Comparison of ENCODE assay signal across 11 mouse cellular contexts in genomic region chr10:127269036-127269435, GRCm38 (mm10). TPM values are rescaled to one million over a fixed set of nuclear protein-coding genes. Genes with fewer than 3 reads are reported as not detected.
DNase-seq lines count a peak whose midpoint lies in the region; ATAC-seq and TF ChIP-seq lines count a peak whose summit lies in the region.
"Had no signal": no experiment of that assay in that cellular context is flagged by ENCODE, and none has a peak within 500 bp of the region (broad histone marks: within the 10 kb centered on the region; RNA-seq: fewer than 3 reads in every experiment).

No protein-coding gene starts in this region.

- TF ChIP-seq CTCF in cerebellum, adult 2 months (IDR thresholded peaks at IDR 0.05; ENCODE audit: borderline replicate concordance, insufficient read depth, low read depth, low read length), result no peak
- TF ChIP-seq CTCF in heart, adult 2 months (IDR thresholded peaks at IDR 0.05), result no peak
- no peak for TF ChIP-seq CTCF in E14TG2a.4 (conservative IDR thresholded peaks at IDR 0.05; ENCODE audit: low read length)

- ATAC-seq in cerebellum, adult (ENCODE audit: insufficient number of reproducible peaks, low FRiP score, low TSS enrichment), result no peak
- ATAC-seq in kidney, embryonic 14.5 days (ENCODE audit: low FRiP score, low TSS enrichment), result no peak
- ATAC-seq in kidney, embryonic 15.5 days (replicated peaks; ENCODE audit: low FRiP score), result no peak

- TF ChIP-seq EP300 in heart, adult 2 months (IDR thresholded peaks at IDR 0.05; ENCODE audit: insufficient read depth, low read depth, low read length), result no peak

- intact Hi-C loops in heart, adult 2 months (cut with DNase I), result no loop called here

- H3K4me1 ChIP-seq in cerebellum, adult 2 months (ENCODE audit: control insufficient read depth, insufficient read depth, low read length), result peaks cover 18% of the 10 kb centered on the region
- H3K4me1 ChIP-seq in heart, adult 2 months (ENCODE audit: control insufficient read depth, insufficient read depth, low read length), result peaks cover 17% of the 10 kb centered on the region
- H3K4me1 ChIP-seq in kidney, embryonic 14.5 days (ENCODE audit: control insufficient read depth, insufficient read depth, low read length), result peaks cover 6% of the 10 kb centered on the region; the same call in 1 of the 2 replicates
- H3K4me1 ChIP-seq in kidney, embryonic 15.5 days, result peaks cover 20% of the 10 kb centered on the region
- H3K4me1 ChIP-seq in E14TG2a.4 (replicated peaks; ENCODE audit: low read depth, low read length), result peaks cover 93% of the 10 kb centered on the region

- H3K27me3 ChIP-seq in cerebellum, adult 2 months (ENCODE audit: control insufficient read depth, insufficient read depth, low read length), result no peaks in the 10 kb centered on the region
- H3K27me3 ChIP-seq in heart, adult 2 months (ENCODE audit: control insufficient read depth, insufficient read depth, low read length), result no peaks in the 10 kb centered on the region
- peaks cover 6% of the 10 kb centered on the region for H3K27me3 ChIP-seq in kidney, embryonic 14.5 days (ENCODE audit: control insufficient read depth, insufficient read depth, low read length)
- H3K27me3 ChIP-seq in kidney, embryonic 15.5 days, result peaks cover 12% of the 10 kb centered on the region
- no peaks in the 10 kb centered on the region for H3K27me3 ChIP-seq in E14TG2a.4 (ENCODE audit: insufficient read depth, low read length)

- peak overlapping the region; percentile 38; the same call in 1 of the 2 replicates for H3K27ac ChIP-seq in cerebellum, adult 2 months (ENCODE audit: insufficient read depth, low read length)
- H3K27ac ChIP-seq in heart, adult 2 months, result peak overlapping the region; percentile 26; the same call in 1 of the 2 replicates
- no peak overlapping the region for H3K27ac ChIP-seq in kidney, embryonic 14.5 days (ENCODE audit: low read depth, low read length)
- no peak overlapping the region for H3K27ac ChIP-seq in kidney, embryonic 15.5 days

- DNase-seq in cerebellum, adult 2 months, result peak; percentile 60 to 66
- peak in 1 of 2 experiments; percentile 32 for DNase-seq in heart, adult 2 months
- DNase-seq in heart, adult 18-20 months, result no peak
- no peak for DNase-seq in thymus, postnatal 14 days
- DNase-seq: kidney, postnatal 4 days; thymus, adult 2 months had no signal

- 0 out of 2 replicates have a peak overlapping the region, but pooled peaks have one; percentile 4 for H3K9ac ChIP-seq in heart, adult 2 months (ENCODE audit: low read depth, low read length)
- H3K9ac ChIP-seq in kidney, embryonic 14.5 days (ENCODE audit: low read depth, low read length), result 0 out of 2 replicates have a peak overlapping the region, but pooled peaks have one; percentile 18
- H3K9ac ChIP-seq in kidney, embryonic 15.5 days, result no peak overlapping the region
- H3K9ac ChIP-seq: liver, embryonic 14.5 days had no signal

- no peak overlapping the region for H3K4me3 ChIP-seq in cerebellum, adult 2 months (replicated peaks; ENCODE audit: insufficient read depth, low read depth, low read length)
- no peak overlapping the region for H3K4me3 ChIP-seq in heart, adult 2 months
- H3K4me3 ChIP-seq in kidney, embryonic 14.5 days (ENCODE audit: low read length), result no peak overlapping the region
- no peak overlapping the region for H3K4me3 ChIP-seq in kidney, embryonic 15.5 days (replicated peaks)
- peak overlapping the region; percentile 24; the same call in 1 of the 2 replicates for H3K4me3 ChIP-seq in E14TG2a.4 (replicated peaks; ENCODE audit: low read length)

- no peak overlapping the region for H3K4me2 ChIP-seq in kidney, embryonic 14.5 days (replicated peaks; ENCODE audit: low read depth, low read length)
- no peak overlapping the region for H3K4me2 ChIP-seq in kidney, embryonic 15.5 days

- H3K9me3 ChIP-seq in kidney, embryonic 14.5 days (ENCODE audit: control insufficient read depth, low read length), result no peaks in the 10 kb centered on the region
- no peaks in the 10 kb centered on the region for H3K9me3 ChIP-seq in kidney, embryonic 15.5 days (replicated peaks)
- H3K9me3 ChIP-seq in E14TG2a.4 (ENCODE audit: low read length), result no peaks in the 10 kb centered on the region

- H3K79me2 ChIP-seq in heart, adult 2 months (replicated peaks; ENCODE audit: control insufficient read depth, insufficient read depth, low read length), result peaks cover 6% of the 10 kb centered on the region

- TF ChIP-seq POLR2A in cerebellum, adult 2 months (IDR thresholded peaks at IDR 0.05; ENCODE audit: borderline replicate concordance, insufficient read depth, low read length), result no peak
- TF ChIP-seq POLR2A in heart, adult 2 months (IDR thresholded peaks at IDR 0.05; ENCODE audit: insufficient read depth, low read depth, low read length), result no peak

- 10% methylated on average over 12 of the region's 12 CpGs for WGBS in cerebellum, adult 2 months
- WGBS in heart, adult 2 months, result 40% methylated on average over 12 of the region's 12 CpGs
- WGBS in kidney, embryonic 14.5 days, result 82% methylated on average over 12 of the region's 12 CpGs
- WGBS in kidney, embryonic 15.5 days, result 84% methylated on average over 12 of the region's 12 CpGs

- H3K36me3 ChIP-seq in heart, adult 2 months (ENCODE audit: control insufficient read depth, insufficient read depth, low read length), result peaks cover 7% of the 10 kb centered on the region
- peaks cover 45% of the 10 kb centered on the region for H3K36me3 ChIP-seq in kidney, embryonic 14.5 days (ENCODE audit: control insufficient read depth, insufficient read depth, low read length)
- H3K36me3 ChIP-seq in kidney, embryonic 15.5 days, result peaks cover 57% of the 10 kb centered on the region
- H3K36me3 ChIP-seq in E14TG2a.4 (ENCODE audit: insufficient read depth, low read length), result peaks cover 66% of the 10 kb centered on the region

RNA-seq across cellular contexts. Expression of gene Dctn2, which starts 2.9 kb away (rescaled TPM):
- 322 and 328 TPM in 2 replicates for polyA plus RNA-seq in cerebellum, adult 2 months (2012; rRNA removed)
- 100 to 1,000 TPM; 123 to 135 TPM for total RNA-seq in heart, adult 2 months (2021)
- polyA plus RNA-seq in heart, adult 2 months (2012; rRNA removed), result 139 and 167 TPM in 2 replicates
- 100 to 1,000 TPM; 139 to 146 TPM for total RNA-seq in heart, adult 18-20 months (2021)
- polyA plus RNA-seq in kidney, embryonic 14.5 days (2014; fragmentation: Nextera tagmentation; extraction: Ambion mirVana), result 164 and 173 TPM in 2 replicates
- polyA plus RNA-seq in kidney, embryonic 15.5 days (2015; fragmentation: Nextera tagmentation; extraction: Ambion mirVana), result 169 and 189 TPM in 2 replicates

RNA-seq across cellular contexts. Expression of gene Kif5a, which starts 5.9 kb away (rescaled TPM):
- 377 and 378 TPM in 2 replicates for polyA plus RNA-seq in cerebellum, adult 2 months (2012; rRNA removed)
- under 1 TPM; 0.34 to 0.45 TPM for total RNA-seq in heart, adult 2 months (2021)
- polyA plus RNA-seq in heart, adult 2 months (2012; rRNA removed), result 1.3 and 2.2 TPM in 2 replicates
- total RNA-seq in heart, adult 18-20 months (2021), result under 1 TPM; 0.41 to 0.89 TPM
- 0.37 and 0.57 TPM in 2 replicates for polyA plus RNA-seq in kidney, embryonic 14.5 days (2014; fragmentation: Nextera tagmentation; extraction: Ambion mirVana)
- 1.1 and 1.9 TPM in 2 replicates for polyA plus RNA-seq in kidney, embryonic 15.5 days (2015; fragmentation: Nextera tagmentation; extraction: Ambion mirVana)

RNA-seq across cellular contexts. Expression of gene Mbd6, which starts 19.8 kb away (rescaled TPM):
- polyA plus RNA-seq in cerebellum, adult 2 months (2012; rRNA removed), result 47.8 and 51.8 TPM in 2 replicates
- total RNA-seq in heart, adult 2 months (2021), result 10 to 100 TPM; 19.2 to 20.4 TPM
- polyA plus RNA-seq in heart, adult 2 months (2012; rRNA removed), result 15.8 and 22.3 TPM in 2 replicates
- total RNA-seq in heart, adult 18-20 months (2021), result 10 to 100 TPM; 16.7 to 20.2 TPM
- 16.2 and 22.3 TPM in 2 replicates for polyA plus RNA-seq in kidney, embryonic 14.5 days (2014; fragmentation: Nextera tagmentation; extraction: Ambion mirVana)
- polyA plus RNA-seq in kidney, embryonic 15.5 days (2015; fragmentation: Nextera tagmentation; extraction: Ambion mirVana), result 15.9 and 16.1 TPM in 2 replicates

RNA-seq across cellular contexts. Expression of gene Mars, which starts 42.5 kb away (rescaled TPM):
- 81.6 and 87.4 TPM in 2 replicates for polyA plus RNA-seq in cerebellum, adult 2 months (2012; rRNA removed)
- 10 to 100 TPM; 42.6 to 47.7 TPM for total RNA-seq in heart, adult 2 months (2021)
- polyA plus RNA-seq in heart, adult 2 months (2012; rRNA removed), result 36.6 and 51.3 TPM in 2 replicates
- total RNA-seq in heart, adult 18-20 months (2021), result 10 to 100 TPM; 43.7 to 44.8 TPM
- polyA plus RNA-seq in kidney, embryonic 14.5 days (2014; fragmentation: Nextera tagmentation; extraction: Ambion mirVana), result 93.9 and 146 TPM in 2 replicates
- polyA plus RNA-seq in kidney, embryonic 15.5 days (2015; fragmentation: Nextera tagmentation; extraction: Ambion mirVana), result 120 and 127 TPM in 2 replicates

RNA-seq across cellular contexts. Expression of gene Arhgap9, which starts 52.7 kb away (rescaled TPM):
- polyA plus RNA-seq in cerebellum, adult 2 months (2012; rRNA removed), result 0.87 and 0.97 TPM in 2 replicates
- total RNA-seq in heart, adult 2 months (2021), result 1 to 10 TPM; 2.3 to 2.4 TPM
- 2.5 and 4.8 TPM in 2 replicates for polyA plus RNA-seq in heart, adult 2 months (2012; rRNA removed)
- total RNA-seq in heart, adult 18-20 months (2021), result 1 to 10 TPM; 4.0 to 5.4 TPM
- polyA plus RNA-seq in kidney, embryonic 14.5 days (2014; fragmentation: Nextera tagmentation; extraction: Ambion mirVana), result 3.0 and 3.1 TPM in 2 replicates
- 3.1 and 3.3 TPM in 2 replicates for polyA plus RNA-seq in kidney, embryonic 15.5 days (2015; fragmentation: Nextera tagmentation; extraction: Ambion mirVana)

Comparison
In these comparisons a context has a peak if more than half of its experiments do, and no peak if none do; other contexts are left out.
1. DNase-seq: peak in cerebellum, adult 2 months (2 of 2); none in heart, adult 18-20 months (0 of 2) and thymus, postnatal 14 days (single experiment).
2. H3K27ac ChIP-seq: peak in cerebellum, adult 2 months (single experiment) and heart, adult 2 months (single experiment); none in kidney, embryonic 14.5 days (single experiment) and kidney, embryonic 15.5 days (single experiment).
3. RNA of gene Kif5a, which starts 5.9 kb away (polyA plus RNA-seq): 377 to 378 TPM in cerebellum, adult 2 months; 1.3 to 2.2 TPM in heart, adult 2 months, 1.1 to 1.9 TPM in kidney, embryonic 15.5 days and 0.37 to 0.57 TPM in kidney, embryonic 14.5 days; every median in the first group is over 100 times any median in the second.